Mouse (Mus musculus) CH12.LX (cell line): ENCODE results near the gene Frmd4a. TPM values are rescaled to one million over a fixed set of nuclear protein-coding genes. Genes with fewer than 3 reads are reported as not detected.

Source experiments
- DNase-seq: peaks from one replicate; pipeline ENCODE4 v3.0.0-alpha.2; 2013; ENCODE audit errors: extremely low read depth
- H3K27ac ChIP-seq: 2 replicates; pipeline ENCODE4 v1.5.1; 2012; ENCODE audit warnings: low read depth, mild to moderate bottlenecking, control low read depth, moderate library complexity; ENCODE audit not compliant: insufficient read depth
- H3K27me3 ChIP-seq: replicated peaks from 2 replicates; pipeline ENCODE3; 2012; ENCODE audit warnings: inconsistent platforms
- H3K36me3 ChIP-seq, 2 experiments: replicated peaks in 1 of 2; 2 replicates each; pipeline versions ENCODE3 to v1.6.1; 2012; ENCODE audit warnings: inconsistent platforms in 1 of 2, low read length in 1 of 2, mild to moderate bottlenecking in 1 of 2, mixed read lengths in 1 of 2, moderate library complexity in 1 of 2; ENCODE audit not compliant: control insufficient read depth in 1 of 2, insufficient read depth in 1 of 2
- H3K4me1 ChIP-seq, 2 experiments: 2 replicates each; pipeline ENCODE4 v1.6.1; 2012; ENCODE audit warnings: inconsistent platforms in 1 of 2, moderate library complexity in 1 of 2; ENCODE audit not compliant: insufficient read depth in 2 of 2, control insufficient read depth in 1 of 2
- H3K4me2 ChIP-seq: 2 replicates; pipeline ENCODE4 v1.6.1; 2012; ENCODE audit warnings: low read depth, mild to moderate bottlenecking, control low read depth; ENCODE audit not compliant: poor library complexity, insufficient read depth, severe bottlenecking
- H3K4me3 ChIP-seq, 3 experiments: fragments of 150-350 bp in 1 of 3; sonication (generic) in 1 of 3; replicated peaks in 1 of 3; 2 replicates each; pipeline versions ENCODE3 to v1.5.1; 2011 to 2012; ENCODE audit warnings: low read depth in 2 of 3, low read length in 2 of 3, mild to moderate bottlenecking in 2 of 3, moderate library complexity in 2 of 3, control low read depth in 1 of 3, improper control_type of control experiment in 1 of 3, inconsistent platforms in 1 of 3, mixed read lengths in 1 of 3; ENCODE audit not compliant: poor library complexity in 1 of 3
- H3K79me2 ChIP-seq: replicated peaks from 2 replicates; pipeline ENCODE4 v1.6.1; 2012; ENCODE audit warnings: mild to moderate bottlenecking, moderate library complexity; ENCODE audit not compliant: control insufficient read depth, poor library complexity, insufficient read depth, severe bottlenecking; ENCODE audit errors: extremely low read depth
- H3K9ac ChIP-seq: 2 replicates; pipeline ENCODE4 v1.6.1; 2012; ENCODE audit warnings: low read depth, mild to moderate bottlenecking, control low read depth, moderate library complexity; ENCODE audit not compliant: insufficient read depth
- H3K9me3 ChIP-seq: replicated peaks from 2 replicates; pipeline ENCODE3; 2012; ENCODE audit warnings: low read length, inconsistent platforms, mixed read lengths
- CTCF ChIP-seq, 2 experiments: IDR thresholded peaks in 1 of 2; conservative IDR thresholded peaks in 1 of 2; 2 replicates each; pipeline ENCODE4 v1.5.1; 2011 to 2012; ENCODE audit warnings: low read depth in 2 of 2, low read length in 2 of 2, improper control_type of control experiment in 1 of 2, inconsistent platforms in 1 of 2, mild to moderate bottlenecking in 1 of 2, moderate library complexity in 1 of 2
- ELF1 ChIP-seq: IDR thresholded peaks from 2 replicates; pipeline ENCODE4 v1.6.1; 2014; ENCODE audit warnings: low read depth, mild to moderate bottlenecking, inconsistent platforms, low read length, improper control_type of control experiment
- EP300 ChIP-seq: IDR thresholded peaks from 2 replicates; pipeline ENCODE4 v1.6.1; 2011; ENCODE audit warnings: low read length, improper control_type of control experiment
- HCFC1 ChIP-seq: IDR thresholded peaks from 2 replicates; pipeline ENCODE4 v1.6.1; 2012; ENCODE audit warnings: low read depth, mild to moderate bottlenecking, inconsistent platforms, low read length, improper control_type of control experiment
- IRF4 ChIP-seq: IDR thresholded peaks from 2 replicates; pipeline ENCODE4 v1.6.1; 2014; ENCODE audit warnings: low read depth, mild to moderate bottlenecking, inconsistent platforms, low read length, improper control_type of control experiment
- JUN ChIP-seq: IDR thresholded peaks from 2 replicates; pipeline ENCODE4 v1.6.1; 2011; ENCODE audit warnings: low read depth, mild to moderate bottlenecking, low read length, improper control_type of control experiment, moderate library complexity; ENCODE audit not compliant: insufficient read depth
- KAT2A ChIP-seq: IDR thresholded peaks from 2 replicates; pipeline ENCODE4 v1.6.1; 2012; ENCODE audit warnings: low read length, improper control_type of control experiment, inconsistent platforms; ENCODE audit not compliant: insufficient replicate concordance
- MAFK ChIP-seq: IDR thresholded peaks from 2 replicates; pipeline ENCODE4 v1.6.1; 2011; ENCODE audit warnings: low read length, improper control_type of control experiment; ENCODE audit not compliant: insufficient replicate concordance
- MAZ ChIP-seq: IDR thresholded peaks from 2 replicates; pipeline ENCODE4 v1.6.1; 2012; ENCODE audit warnings: low read depth, mild to moderate bottlenecking, inconsistent platforms, low read length, improper control_type of control experiment, moderate library complexity
- MYC ChIP-seq: IDR thresholded peaks from 2 replicates; pipeline ENCODE4 v1.6.1; 2011; ENCODE audit warnings: low read depth, mild to moderate bottlenecking, improper control_type of control experiment, low read length
- NRF1 ChIP-seq: IDR thresholded peaks from 2 replicates; pipeline ENCODE4 v1.6.1; 2014; ENCODE audit warnings: low read depth, mild to moderate bottlenecking, inconsistent platforms, low read length, improper control_type of control experiment, moderate library complexity
- PAX5 ChIP-seq: IDR thresholded peaks from 2 replicates; pipeline ENCODE4 v1.6.1; 2012; ENCODE audit warnings: low read length, inconsistent platforms, mixed read lengths
- POLR2AphosphoS2 ChIP-seq: IDR thresholded peaks from 2 replicates; pipeline ENCODE4 v1.6.1; 2011; ENCODE audit warnings: low read depth, low read length, improper control_type of control experiment
- RCOR1 ChIP-seq: conservative IDR thresholded peaks from 2 replicates; pipeline ENCODE4 v1.6.1; 2012; ENCODE audit warnings: low read depth, mild to moderate bottlenecking, inconsistent platforms, low read length, improper control_type of control experiment
- TBP ChIP-seq: conservative IDR thresholded peaks from 2 replicates; pipeline ENCODE4 v1.6.1; 2011; ENCODE audit warnings: low read depth, low read length, improper control_type of control experiment
- TCF12 ChIP-seq: IDR thresholded peaks from 2 replicates; pipeline ENCODE4 v1.6.1; 2014; ENCODE audit warnings: low read depth, mild to moderate bottlenecking, inconsistent platforms, low read length, improper control_type of control experiment
- USF2 ChIP-seq: conservative IDR thresholded peaks from 2 replicates; pipeline ENCODE4 v1.6.1; 2011; ENCODE audit warnings: low read depth, low read length, improper control_type of control experiment
- ZMIZ1 ChIP-seq: IDR thresholded peaks from 2 replicates; pipeline ENCODE4 v1.6.1; 2012; ENCODE audit warnings: low read depth, mild to moderate bottlenecking, inconsistent platforms, low read length, improper control_type of control experiment
- ZNF384 ChIP-seq: IDR thresholded peaks from 2 replicates; pipeline ENCODE4 v1.6.1; 2012; ENCODE audit warnings: low read depth, low read length, improper control_type of control experiment, inconsistent platforms
- dilution Hi-C: fragments of 300-500 bp; cut with MboI; formaldehyde crosslinking; loops from 2 replicates; pipeline ENCODE4 v1.14.3; 2020; ENCODE audit warnings: low sequenced_read_pairs; ENCODE audit not compliant: extremely low pct_unique_long_range_greater_than_20kb, extremely low pct_ligation_motif_present
- in situ Hi-C: fragments of 300-500 bp; cut with MboI; formaldehyde crosslinking; loops from 3 replicates; pipeline ENCODE4 v1.14.3; 2019; ENCODE audit warnings: low sequenced_read_pairs, low pct_ligation_motif_present, low pct_unique_long_range_greater_than_20kb, mixed read lengths
- polyA plus RNA-seq: library from polyadenylated mRNA; unstranded; fragments of >175 nt; gene quantifications from 2 replicates; pipeline ENCODE4 v1.2.1, GENCODE M21; 2012; ENCODE audit warnings: low read depth; ENCODE audit not compliant: insufficient read length
- total RNA-seq, 2 experiments: library from RNA; depleted of rRNA; stranded (reverse); fragments of 300-350 nt in 1 of 2; fragments of >200 nt in 1 of 2; gene quantifications; 2 replicates each; pipeline ENCODE4 v1.2.3; 2012 to 2014

The Frmd4a gene
- total and polyA plus RNA-seq, 3 experiments = 0.13 to 2.0 (median 0.32) TPM

- no peaks in the 10 kb centered on the region for H3K27me3 ChIP-seq
- H3K27ac ChIP-seq = no peak overlapping the region
- peaks cover 0 to 7% of the 10 kb centered on the region in 2 experiments for H3K36me3 ChIP-seq
- dilution Hi-C loops = no loop called here
- in situ Hi-C loops = no loop called here
- H3K4me3 ChIP-seq = no peak overlapping the region
- no peak overlapping the region for H3K9ac ChIP-seq
- peaks cover 5 to 38% of the 10 kb centered on the region in 2 experiments for H3K4me1 ChIP-seq
- no peaks in the 10 kb centered on the region for H3K9me3 ChIP-seq
- H3K4me2 ChIP-seq = no peak overlapping the region
- no peaks in the 10 kb centered on the region for H3K79me2 ChIP-seq
- DNase-seq = no peak
- no peak for TF ChIP-seq ELF1
- no peak for TF ChIP-seq USF2
- TF ChIP-seq EP300 = no peak
- TF ChIP-seq JUN = no peak
- no peak for TF ChIP-seq ZMIZ1
- TF ChIP-seq TCF12 = no peak
- TF ChIP-seq KAT2A = no peak
- TF ChIP-seq HCFC1 = no peak
- no peak for TF ChIP-seq MYC
- no peak for TF ChIP-seq POLR2AphosphoS2
- no peak for TF ChIP-seq CTCF (conservative IDR thresholded peaks at IDR 0.05 in 1 of 2, IDR thresholded peaks at IDR 0.05 in 1 of 2; ENCODE audit: low read depth in 2 of 2, low read length in 2 of 2)
- TF ChIP-seq TBP = no peak
- TF ChIP-seq ZNF384 = no peak
- TF ChIP-seq MAZ = no peak
- no peak for TF ChIP-seq IRF4
- TF ChIP-seq NRF1 = no peak
These were observed 556.7 kb downstream of the Frmd4a start for GRCm38 (mm10) chr2:4574251-4574650.

DNA sequence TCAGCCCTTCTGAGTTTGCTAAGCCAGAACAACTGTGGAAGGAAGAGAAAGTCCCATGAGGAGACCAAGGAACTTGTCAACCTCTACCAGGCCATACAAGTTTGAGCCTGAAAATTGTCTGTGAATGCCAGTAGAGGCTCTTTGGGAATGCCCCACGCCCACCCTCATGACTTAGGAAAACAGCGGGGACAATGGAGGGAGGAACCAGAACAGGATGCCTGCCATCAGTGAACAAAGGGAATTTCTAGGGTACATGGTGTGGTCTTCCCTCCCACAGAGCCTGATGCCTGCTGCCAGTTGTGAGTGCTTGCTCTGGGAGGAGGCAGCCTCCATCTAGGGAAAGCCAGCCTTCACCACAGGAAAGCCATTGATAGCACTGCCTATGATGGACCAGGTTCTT, 557.6 kb downstream of the Frmd4a start:
- in situ Hi-C loops (no loop called here), dilution Hi-C loops (no loop called here)
- H3K9me3 ChIP-seq = no peaks in the 10 kb centered on the region
- no peaks in the 10 kb centered on the region for H3K79me2 ChIP-seq
- peaks cover 5 to 29% of the 10 kb centered on the region in 2 experiments for H3K4me1 ChIP-seq
- H3K27me3 ChIP-seq = no peaks in the 10 kb centered on the region
- no peak overlapping the region for H3K27ac ChIP-seq
- no peak for DNase-seq
- H3K9ac ChIP-seq = no peak overlapping the region
- TF ChIP-seq EP300 (no peak), PAX5 (no peak), ZMIZ1 (no peak), CTCF (conservative IDR thresholded peaks at IDR 0.05 in 1 of 2, IDR thresholded peaks at IDR 0.05 in 1 of 2; ENCODE audit: low read depth in 2 of 2, low read length in 2 of 2) (no peak), MAFK (no peak), RCOR1 (no peak)
- no peak overlapping the region for H3K4me2 ChIP-seq
- no peak overlapping the region for H3K4me3 ChIP-seq
- peaks cover 0 to 7% of the 10 kb centered on the region in 2 experiments for H3K36me3 ChIP-seq
